Mouse (Mus musculus): ENCODE measurements around the gene 4931406C07Rik.
A peak's percentile ranks its signal among the peaks of the same experiment; 100 is the strongest.
"Not testable (repeated sequence)": the region's sequence is repeated elsewhere in the genome, so short reads cannot be mapped to it uniquely, and the experiment has no call there.

Gene 4931406C07Rik

GRCm38 (mm10) chr9:15306398-15307119 lies at the start of gene 4931406C07Rik:
Gene 4931406C07Rik, minus strand, starts transcription at chr9:15306448.
- DNase-seq (ENCODE audit: low read depth, low spot score) = peak; percentile 44

GRCm38 (mm10) chr9:15349925-15350324 lies 43.7 kb upstream of the 4931406C07Rik start:
- no peak for DNase-seq (ENCODE audit: low read depth, low spot score)

GRCm38 (mm10) chr9:15337776-15338175 lies 31.5 kb upstream of the 4931406C07Rik start:
- no peak for DNase-seq (ENCODE audit: low read depth, low spot score)

GRCm38 (mm10) chr9:15318170-15318742 lies 12.0 kb upstream of the 4931406C07Rik start:
- no peak for DNase-seq (ENCODE audit: low read depth, low spot score)

GRCm38 (mm10) chr9:15317223-15318169 lies 11.2 kb upstream of the 4931406C07Rik start:
- DNase-seq (ENCODE audit: low read depth, low spot score) = no peak

- DNase-seq (ENCODE audit: low read depth, low spot score) = not testable (repeated sequence)
Observed at GRCm38 (mm10) chr9:15316296-15316695, 10.0 kb upstream of the 4931406C07Rik start.

- DNase-seq (ENCODE audit: low read depth, low spot score) = no peak
Observed at GRCm38 (mm10) chr9:15314619-15315018, 8.4 kb upstream of the 4931406C07Rik start.

- no peak for DNase-seq (ENCODE audit: low read depth, low spot score)
Observed at GRCm38 (mm10) chr9:15313633-15314032, 7.4 kb upstream of the 4931406C07Rik start.

- no peak for DNase-seq (ENCODE audit: low read depth, low spot score)
Observed at GRCm38 (mm10) chr9:15312054-15312735, 5.9 kb upstream of the 4931406C07Rik start.

GRCm38 (mm10) chr9:15310179-15310578 lies 3.9 kb upstream of the 4931406C07Rik start:
- DNase-seq (ENCODE audit: low read depth, low spot score) = no peak

- no peak for DNase-seq (ENCODE audit: low read depth, low spot score)
Observed at GRCm38 (mm10) chr9:15309425-15309824, 3.2 kb upstream of the 4931406C07Rik start.

- DNase-seq (ENCODE audit: low read depth, low spot score) = no peak
Observed at GRCm38 (mm10) chr9:15308254-15308653, 2.0 kb upstream of the 4931406C07Rik start.

- DNase-seq (ENCODE audit: low read depth, low spot score) = no peak
Observed at GRCm38 (mm10) chr9:15307257-15307656, 1.0 kb upstream of the 4931406C07Rik start.

- DNase-seq (ENCODE audit: low read depth, low spot score) = peak; percentile 95
Observed at GRCm38 (mm10) chr9:15305503-15306397, 498 bp downstream of the 4931406C07Rik start, which contains the start of gene Taf1d. Gene Taf1d, plus strand, starts transcription at chr9:15306214.

GRCm38 (mm10) chr9:15302881-15303280 lies 3.4 kb downstream of the 4931406C07Rik start:
- DNase-seq (ENCODE audit: low read depth, low spot score) = no peak

GRCm38 (mm10) chr9:15302006-15302405 lies 4.2 kb downstream of the 4931406C07Rik start:
- peak; percentile 43 for DNase-seq (ENCODE audit: low read depth, low spot score)

GRCm38 (mm10) chr9:15301399-15301798 lies 4.8 kb downstream of the 4931406C07Rik start:
- no peak for DNase-seq (ENCODE audit: low read depth, low spot score)

GRCm38 (mm10) chr9:15300056-15300455 lies 6.2 kb downstream of the 4931406C07Rik start:
- no peak for DNase-seq (ENCODE audit: low read depth, low spot score)

- DNase-seq (ENCODE audit: low read depth, low spot score) = no peak
Observed at GRCm38 (mm10) chr9:15298451-15298850, 7.8 kb downstream of the 4931406C07Rik start.

GRCm38 (mm10) chr9:15297112-15297511 lies 9.1 kb downstream of the 4931406C07Rik start:
- no peak for DNase-seq (ENCODE audit: low read depth, low spot score)

Measured in A20 (cell line).